ENCODE assay signal across 24 mouse cellular contexts in genomic region chr1:194342568-194342967, GRCm38 (mm10).
"Had no signal": no experiment of that assay in that cellular context is flagged by ENCODE, and none has a peak within 500 bp of the region (broad histone marks: within the 10 kb centered on the region; RNA-seq: fewer than 3 reads in every experiment).

No protein-coding gene starts in this region.

- DNase-seq: gastrocnemius, postnatal 14 days; gastrocnemius, postnatal 36 days; heart, adult 18-20 months; heart, postnatal 10 days; kidney, adult 11 months; kidney, adult 2 months; kidney, adult 9 months; kidney, postnatal 14 days; kidney, postnatal 36 days; layer of hippocampus, adult 9-11 months; layer of hippocampus, postnatal 36 days; left cerebral cortex, postnatal 4 days had no signal

- H3K27me3 ChIP-seq: hindbrain, embryonic 13.5 days; hindbrain, embryonic 15.5 days; kidney, embryonic 15.5 days; limb, embryonic 13.5 days; limb, embryonic 15.5 days; liver, embryonic 12.5 days had no signal

- H3K4me3 ChIP-seq: heart, embryonic 10.5 days; heart, embryonic 12.5 days; hindbrain, embryonic 13.5 days; hindbrain, embryonic 15.5 days; kidney, embryonic 15.5 days; limb, embryonic 13.5 days; limb, embryonic 15.5 days; liver, embryonic 12.5 days had no signal

- ATAC-seq: hindbrain, postnatal 0 days; intestine, embryonic 16.5 days had no signal

- H3K4me2 ChIP-seq: heart, embryonic 12.5 days; hindbrain, embryonic 13.5 days; hindbrain, embryonic 15.5 days; kidney, embryonic 15.5 days; limb, embryonic 13.5 days; limb, embryonic 15.5 days; liver, embryonic 12.5 days had no signal

- H3K9me3 ChIP-seq: heart, embryonic 10.5 days; heart, embryonic 12.5 days; hindbrain, embryonic 13.5 days; hindbrain, embryonic 15.5 days; kidney, embryonic 15.5 days; limb, embryonic 13.5 days; limb, embryonic 15.5 days; liver, embryonic 12.5 days had no signal

- H3K9ac ChIP-seq: heart, embryonic 12.5 days; hindbrain, embryonic 13.5 days; hindbrain, embryonic 15.5 days; kidney, embryonic 15.5 days; limb, embryonic 13.5 days; limb, embryonic 15.5 days; liver, embryonic 12.5 days; liver, embryonic 14.5 days had no signal

- H3K36me3 ChIP-seq: heart, embryonic 10.5 days; heart, embryonic 12.5 days; hindbrain, embryonic 13.5 days; hindbrain, embryonic 15.5 days; kidney, embryonic 15.5 days; limb, embryonic 13.5 days; limb, embryonic 15.5 days; liver, embryonic 12.5 days had no signal

- H3K27ac ChIP-seq: heart, embryonic 10.5 days; hindbrain, embryonic 13.5 days; hindbrain, embryonic 15.5 days; hindbrain, postnatal 0 days; kidney, embryonic 15.5 days; kidney, postnatal 0 days; limb, embryonic 13.5 days; limb, embryonic 15.5 days; liver, embryonic 12.5 days; liver, embryonic 14.5 days had no signal

- H3K4me1 ChIP-seq: heart, embryonic 12.5 days; hindbrain, embryonic 15.5 days; limb, embryonic 15.5 days; liver, embryonic 12.5 days had no signal
